In the genomic region with DNA sequence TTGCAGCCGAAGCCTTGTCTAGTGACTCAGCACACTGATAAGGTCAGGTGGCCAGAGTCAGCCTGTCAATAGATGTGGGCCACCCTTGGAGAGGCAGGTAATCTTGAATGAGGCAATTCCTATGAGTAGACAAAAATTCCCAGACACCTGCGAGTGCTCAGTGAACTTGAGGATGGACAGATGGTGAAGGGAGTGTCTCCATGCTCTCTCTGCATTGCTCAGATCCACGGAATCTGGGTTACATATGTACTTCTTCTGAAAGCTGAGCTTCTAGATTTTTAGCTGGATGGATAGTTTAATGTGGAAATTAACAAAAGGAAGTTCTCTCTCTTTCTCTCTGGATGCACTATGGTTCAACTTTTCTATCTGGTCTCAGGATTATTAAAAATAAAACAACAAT, we compare ENCODE assay signal across 26 mouse cellular contexts.
A peak's percentile ranks its signal among the peaks of the same experiment; 100 is the strongest.
DNase-seq lines count a peak whose midpoint lies in the region; TF ChIP-seq lines count a peak whose summit lies in the region.
"Had no signal": no experiment of that assay in that cellular context is flagged by ENCODE, and none has a peak within 500 bp of the region (broad histone marks: within the 10 kb centered on the region; RNA-seq: fewer than 3 reads in every experiment).

No protein-coding gene starts in this region.

- H3K4me3 ChIP-seq in layer of hippocampus, adult 2 months, result no peak overlapping the region
- no peak overlapping the region for H3K4me3 ChIP-seq in MEL (ENCODE audit: control insufficient read depth in 1 of 2, insufficient read depth in 1 of 2, low read depth in 2 of 2, low read length in 2 of 2)
- H3K4me3 ChIP-seq: embryonic facial prominence, embryonic 13.5 days; embryonic facial prominence, embryonic 15.5 days; erythroblast, embryonic 14.5 days; forebrain, embryonic 13.5 days; forebrain, embryonic 15.5 days had no signal

- H3K9me3 ChIP-seq in MEL (replicated peaks; ENCODE audit: insufficient read depth, low read length), result no peaks in the 10 kb centered on the region
- H3K9me3 ChIP-seq: embryonic facial prominence, embryonic 13.5 days; embryonic facial prominence, embryonic 15.5 days; forebrain, embryonic 13.5 days; forebrain, embryonic 15.5 days; G1E had no signal

- no peak for TF ChIP-seq EP300 in MEL (IDR thresholded peaks at IDR 0.05; ENCODE audit: low read depth in 1 of 2, low read length in 2 of 2)

- H3K27me3 ChIP-seq in MEL (ENCODE audit: control insufficient read depth in 1 of 2, insufficient read depth in 2 of 2, low read length in 2 of 2), result no peaks in the 10 kb centered on the region
- H3K27me3 ChIP-seq: CH12.LX; embryonic facial prominence, embryonic 13.5 days; embryonic facial prominence, embryonic 15.5 days; forebrain, embryonic 13.5 days; forebrain, embryonic 15.5 days had no signal

- DNase-seq in layer of hippocampus, adult 2 months (ENCODE audit: low spot score in 2 of 2), result no peak
- no peak for DNase-seq in layer of hippocampus, adult 9-10 months (ENCODE audit: low spot score)
- DNase-seq in right cerebral cortex, adult 18-20 months, result peak; percentile 19
- DNase-seq in right cerebral cortex, postnatal 25 days, result no peak
- DNase-seq in MEL (ENCODE audit: low read depth, low spot score), result no peak
- DNase-seq in telencephalon, adult 2 months (ENCODE audit: low read depth, low spot score), result peak; percentile 50
- no peak for DNase-seq in cerebellum, adult 9-10 months
- DNase-seq in kidney, postnatal 36 days, result no peak
- DNase-seq: adrenal gland, adult 2 months; adrenal gland, postnatal 10 days; adrenal gland, postnatal 25 days; B cell, adult 2 months; cerebellum, adult 11-12 months; cerebellum, adult 2 months; cerebellum, adult 9-11 months; cerebellum, postnatal 14 days; cerebellum, postnatal 36 days; embryo, embryonic 11 days; forebrain, postnatal 0 days had no signal

- H3K36me3 ChIP-seq in MEL (ENCODE audit: control insufficient read depth in 1 of 2, insufficient read depth in 2 of 2, low read length in 2 of 2), result no peaks in the 10 kb centered on the region
- H3K36me3 ChIP-seq: embryonic facial prominence, embryonic 13.5 days; embryonic facial prominence, embryonic 15.5 days; forebrain, embryonic 15.5 days; G1E had no signal

- no peaks in the 10 kb centered on the region for H3K79me2 ChIP-seq in MEL (ENCODE audit: control insufficient read depth, insufficient read depth, low read length, poor library complexity)

- TF ChIP-seq RAD21 in MEL (IDR thresholded peaks at IDR 0.05; ENCODE audit: low read depth, low read length), result no peak

- TF ChIP-seq CTCF in layer of hippocampus, adult 2 months (conservative IDR thresholded peaks at IDR 0.05), result no peak
- TF ChIP-seq CTCF in MEL (IDR thresholded peaks at IDR 0.05 in 2 of 3, conservative IDR thresholded peaks at IDR 0.05 in 1 of 3; ENCODE audit: control insufficient read depth in 1 of 3, insufficient read depth in 1 of 3, low read depth in 2 of 3, low read length in 3 of 3, poor library complexity in 1 of 3, severe bottlenecking in 1 of 3), result no peak

- H3K27ac ChIP-seq in layer of hippocampus, adult 2 months, result 0 out of 2 replicates have a peak overlapping the region, but pooled peaks have one; percentile 5
- H3K27ac ChIP-seq in MEL (ENCODE audit: control insufficient read depth, low read depth, low read length), result no peak overlapping the region
- H3K27ac ChIP-seq: embryonic facial prominence, embryonic 13.5 days; embryonic facial prominence, embryonic 15.5 days; forebrain, embryonic 13.5 days; forebrain, embryonic 15.5 days had no signal

- H3K9ac ChIP-seq in MEL (ENCODE audit: control insufficient read depth, low read depth, low read length, poor library complexity, severe bottlenecking), result no peak overlapping the region
- H3K9ac ChIP-seq: embryonic facial prominence, embryonic 13.5 days; embryonic facial prominence, embryonic 15.5 days; forebrain, embryonic 13.5 days; forebrain, embryonic 15.5 days; forebrain, postnatal 0 days had no signal

- TF ChIP-seq POLR2A in MEL (IDR thresholded peaks at IDR 0.05; ENCODE audit: control insufficient read depth in 1 of 2, insufficient read depth in 1 of 2, low read depth in 1 of 2, low read length in 2 of 2, poor library complexity in 1 of 2), result no peak

- no peaks in the 10 kb centered on the region for H3K4me1 ChIP-seq in MEL (ENCODE audit: control insufficient read depth in 1 of 2, insufficient read depth in 2 of 2, low read length in 2 of 2)
- H3K4me1 ChIP-seq: embryonic facial prominence, embryonic 13.5 days; embryonic facial prominence, embryonic 15.5 days; forebrain, embryonic 13.5 days; forebrain, embryonic 15.5 days had no signal

TF ChIP-seq in MEL, 35 proteins besides CTCF, POLR2A, EP300 and RAD21:
- TF ChIP-seq ELF1 (IDR thresholded peaks at IDR 0.05; ENCODE audit: low read depth, low read length), result no peak
- peak; percentile 31; the same call in 1 of the 2 replicates for TF ChIP-seq USF1 (IDR thresholded peaks at IDR 0.05; ENCODE audit: low read depth, low read length)

Comparison
In these comparisons a context has a peak if more than half of its experiments do, and no peak if none do; other contexts are left out.
1. DNase-seq: peak in right cerebral cortex, adult 18-20 months (single experiment) and telencephalon, adult 2 months (single experiment); none in layer of hippocampus, adult 2 months (0 of 2), layer of hippocampus, adult 9-10 months (single experiment), right cerebral cortex, postnatal 25 days (single experiment), MEL (single experiment), cerebellum, adult 9-10 months (single experiment) and kidney, postnatal 36 days (0 of 2).